Mouse (Mus musculus): ENCODE measurements at regions not wholly inside any gene's neighbourhood (a gene's known extent, or its start where the extent isn't known, plus 50 kb on each side); places are given as distances from the start of the nearest gene placed in this dataset.
A peak's percentile ranks its signal among the peaks of the same experiment; 100 is the strongest.

DNA sequence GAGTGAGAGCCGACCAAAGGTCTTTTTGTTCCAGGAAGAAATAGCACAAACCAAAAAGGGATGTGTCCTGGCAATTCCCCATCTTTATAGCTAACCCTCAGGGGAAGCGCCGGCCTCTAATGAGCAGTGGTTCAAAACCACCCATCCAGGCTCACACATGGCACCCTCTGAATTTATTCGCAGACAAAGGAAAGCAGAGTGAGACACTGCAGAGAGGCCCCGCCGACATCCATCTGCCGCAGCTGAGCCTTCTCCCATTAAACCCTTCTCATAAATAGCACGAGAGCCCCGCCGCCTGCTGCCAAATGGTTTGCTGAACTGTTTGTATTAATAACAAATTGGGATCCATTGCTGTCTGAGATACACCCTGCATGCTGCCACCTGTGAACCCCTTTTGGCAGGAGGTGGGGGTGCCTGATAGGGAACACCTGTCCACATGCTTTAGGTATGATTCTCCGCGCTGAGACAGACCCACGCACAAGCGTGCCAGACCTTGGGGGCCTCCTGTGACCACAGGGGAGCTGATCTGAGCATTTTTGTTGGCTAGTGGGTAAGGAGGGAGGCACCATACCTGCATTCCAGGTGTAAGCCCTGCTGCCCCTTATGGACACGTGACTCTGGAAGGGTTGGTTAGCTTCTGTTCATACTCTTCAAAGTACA is 422.6 kb upstream of the Castor2 start:
- peak; percentile 26 for DNase-seq

DNA sequence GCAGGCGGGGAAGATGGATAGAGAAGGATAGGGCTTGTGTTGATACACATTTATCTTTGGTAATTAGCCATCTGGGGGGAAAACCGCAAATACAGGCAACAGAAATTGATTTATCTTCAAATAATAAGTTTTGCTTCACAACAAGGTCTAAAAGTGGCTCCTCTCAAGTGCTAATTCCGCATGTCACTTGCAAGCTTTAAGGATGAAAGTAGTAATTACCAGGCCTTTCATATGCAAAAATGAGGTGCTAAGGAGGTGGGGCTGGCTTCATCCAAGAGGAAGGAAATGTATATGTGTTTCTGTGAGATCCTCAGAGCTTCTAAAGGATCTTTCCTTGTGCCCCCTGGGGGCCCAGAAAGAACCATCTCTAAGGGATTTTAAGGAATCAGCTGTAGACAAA is 423.9 kb upstream of the Castor2 start:
- DNase-seq: no peak

DNA sequence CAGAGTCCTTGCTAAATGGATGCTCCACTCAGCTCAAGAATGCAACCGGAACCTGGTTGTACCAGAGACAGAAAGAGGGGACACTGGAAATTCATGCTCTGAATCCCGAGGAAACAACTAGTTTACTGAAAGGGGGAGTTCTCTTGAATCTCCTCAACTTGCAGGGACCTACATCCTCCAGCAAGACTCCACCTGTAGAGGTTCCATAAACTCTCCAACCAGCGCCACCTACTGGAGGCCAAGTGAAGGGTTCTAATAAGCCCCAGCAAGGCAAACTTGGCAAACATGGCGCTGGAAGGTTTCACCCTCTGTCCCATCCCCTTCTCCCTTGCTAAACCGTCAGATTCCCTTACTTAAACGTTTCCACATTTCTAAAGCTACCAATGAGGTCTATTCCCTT is 433.0 kb upstream of the Castor2 start:
- peak; percentile 58 for DNase-seq

DNA sequence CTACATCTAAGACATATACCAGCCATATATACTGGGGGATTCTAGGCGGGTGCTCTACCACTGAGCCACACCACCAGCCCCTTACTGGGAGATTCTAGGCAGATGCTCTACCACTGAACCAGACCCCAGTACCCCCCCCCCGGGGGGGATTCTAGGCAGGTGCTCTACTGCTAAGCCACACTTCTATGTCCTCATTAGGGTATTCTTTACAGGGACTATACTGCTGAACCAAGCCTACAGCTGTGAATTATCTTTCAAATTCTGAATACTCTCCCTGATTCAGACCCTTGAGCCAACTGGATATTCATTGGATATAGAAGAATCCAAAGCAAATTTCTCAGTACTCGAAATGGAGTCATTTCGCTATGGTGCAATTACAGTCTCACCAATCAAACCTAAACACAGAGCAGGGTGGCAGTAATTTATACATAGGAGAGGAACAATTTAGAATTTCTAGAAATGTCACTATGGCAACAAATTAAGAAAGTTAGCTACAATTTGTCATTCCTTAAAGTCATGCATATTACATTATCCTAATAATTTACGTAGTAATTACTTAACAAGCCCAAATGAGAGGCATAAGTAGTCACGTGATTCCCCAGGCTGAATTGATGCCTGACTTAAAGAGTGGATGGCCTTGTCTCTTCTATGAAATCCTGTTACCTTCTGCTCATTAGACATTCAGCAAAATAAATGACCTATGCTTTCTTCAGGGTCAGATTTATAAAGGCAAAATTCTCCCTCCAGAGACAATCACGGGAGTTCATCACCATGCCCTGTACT is 436.8 kb upstream of the Castor2 start:
- no peak for DNase-seq

DNA sequence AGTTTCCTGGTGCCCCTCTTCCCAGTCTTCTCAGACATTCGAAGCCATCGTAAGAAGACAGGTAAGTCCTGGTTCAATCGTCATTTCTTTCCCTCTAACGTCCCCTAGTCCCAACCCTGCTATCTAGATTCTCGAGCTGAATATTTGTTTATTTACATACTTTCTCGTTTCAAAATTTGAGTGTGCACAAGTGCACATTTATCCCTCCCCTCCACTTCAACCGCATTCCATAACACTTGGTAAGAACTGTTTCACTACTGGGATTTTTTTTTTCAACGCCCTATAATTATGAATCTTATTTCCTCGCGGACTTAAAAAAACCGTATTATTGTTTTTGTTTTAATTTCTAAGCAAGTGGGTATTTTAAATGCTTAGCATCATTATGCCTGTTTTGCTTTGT is 439.2 kb upstream of the Castor2 start:
- no peak for DNase-seq

DNA sequence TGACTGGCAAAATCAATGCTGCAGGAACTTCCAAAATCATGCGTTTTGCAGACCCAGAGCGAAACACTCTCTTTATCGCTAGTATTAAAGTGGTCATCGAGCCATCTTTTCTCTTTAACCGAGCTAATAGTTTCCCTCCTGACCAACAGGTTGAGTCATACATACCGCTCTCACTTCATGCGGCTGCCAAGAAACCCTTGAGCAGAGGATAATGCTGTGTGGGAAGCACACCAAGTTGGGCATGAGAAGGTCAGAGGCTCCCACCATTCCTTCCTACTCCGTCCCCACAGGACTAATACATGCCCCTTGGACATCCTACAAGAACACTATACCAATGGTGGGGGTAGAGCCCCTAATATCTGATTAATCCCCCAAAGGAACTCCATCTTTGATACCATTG is 442.7 kb upstream of the Castor2 start:
- DNase-seq: no peak

DNA sequence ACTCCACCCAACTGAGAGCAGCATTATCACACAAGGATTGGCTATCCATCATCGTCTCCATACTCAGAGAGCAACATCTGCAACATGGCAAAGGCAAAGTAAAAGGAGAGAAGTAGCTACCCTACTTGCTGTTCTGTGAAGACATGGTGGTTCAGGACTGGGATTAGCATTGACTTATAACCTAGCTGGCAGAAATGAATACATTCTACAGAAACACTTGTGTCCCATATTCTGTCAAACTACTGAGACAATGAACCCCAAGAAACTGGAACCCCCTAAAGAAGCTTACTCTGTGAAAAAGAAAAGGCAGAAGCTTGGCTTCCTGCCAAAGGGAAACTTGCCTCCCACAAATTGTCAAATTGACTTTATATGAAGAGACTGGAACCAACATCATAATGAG is 446.1 kb upstream of the Castor2 start:
- DNase-seq: no peak

DNA sequence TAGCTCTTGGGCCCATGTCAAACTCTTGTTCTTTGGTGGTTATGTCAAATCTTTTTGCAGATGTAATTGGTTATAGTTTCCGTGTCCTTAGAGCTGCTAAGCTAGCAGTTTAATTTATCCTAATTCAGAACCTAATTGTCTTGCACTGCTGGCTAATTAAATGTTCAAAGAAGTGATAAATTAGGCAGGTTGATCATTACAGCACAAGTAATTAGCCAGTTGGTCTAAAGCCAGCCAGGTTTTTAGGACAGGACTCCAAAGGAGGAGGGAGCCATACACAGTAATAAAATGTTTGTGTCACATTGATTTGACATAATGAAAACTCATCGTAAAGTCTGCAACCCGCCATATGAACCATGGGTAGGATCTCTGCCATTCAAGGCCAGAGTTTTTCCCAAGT is 449.3 kb upstream of the Castor2 start:
- DNase-seq: no peak

DNA sequence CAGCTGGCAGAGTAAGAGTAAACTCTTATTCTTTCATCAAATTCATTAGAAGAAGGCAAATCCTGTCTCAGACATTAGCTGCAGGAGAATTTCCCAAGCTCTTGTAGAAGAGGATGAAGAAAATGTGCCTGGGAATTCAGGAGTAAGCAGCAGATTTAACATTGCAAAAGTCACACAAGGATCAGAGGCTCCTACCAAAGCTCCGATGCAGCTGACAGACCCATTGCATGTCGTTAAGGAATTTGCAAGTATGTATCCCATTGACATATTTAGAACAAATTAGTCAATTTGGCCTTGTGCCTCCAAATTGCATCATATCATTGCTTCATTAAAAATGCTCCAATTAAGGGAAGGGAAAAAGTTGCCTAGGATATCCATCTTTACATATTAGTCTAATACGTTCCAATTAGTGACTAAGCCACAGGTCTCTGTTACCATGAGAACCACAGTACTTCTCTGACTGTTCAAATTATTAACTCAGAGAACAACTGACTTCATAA is 453.8 kb upstream of the Castor2 start:
- no peak for DNase-seq

DNA sequence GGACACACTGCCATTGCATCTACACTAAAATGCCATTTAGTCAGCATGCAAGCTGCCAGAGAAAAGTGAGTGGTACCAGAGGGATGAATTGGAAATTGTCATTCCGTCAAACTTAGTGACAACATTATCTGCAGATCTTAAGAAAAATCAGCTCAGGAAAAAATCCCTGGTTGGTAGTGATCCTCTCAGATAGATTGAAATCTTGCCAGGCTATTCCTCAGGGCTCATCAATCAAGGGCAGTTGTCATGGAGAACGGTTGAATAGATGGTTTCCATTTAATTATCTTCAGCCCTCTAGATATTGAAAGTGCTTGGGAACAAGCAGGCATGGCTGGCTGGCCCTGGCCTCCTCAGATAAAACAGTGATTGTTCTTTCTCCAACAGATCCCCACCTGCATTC is 456.2 kb upstream of the Castor2 start:
- no peak for DNase-seq

DNA sequence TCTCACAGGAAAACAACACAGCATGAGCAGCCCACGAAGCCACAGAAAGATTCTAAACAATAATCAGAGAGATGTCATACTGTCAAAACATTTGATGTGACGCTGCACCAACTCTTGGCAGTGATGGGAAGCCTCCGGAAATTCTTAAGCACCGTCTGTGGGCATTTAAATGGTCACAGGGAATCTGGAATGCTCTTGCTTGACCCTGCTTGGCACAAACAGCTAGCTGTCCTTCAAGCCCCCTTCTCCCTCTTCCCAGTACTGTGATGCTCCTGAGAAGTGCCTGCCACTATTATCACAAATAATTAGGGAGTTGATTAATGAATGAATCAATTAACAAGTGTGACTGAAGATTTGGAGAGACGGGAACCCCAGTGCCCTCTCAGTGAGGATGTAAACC is 465.0 kb upstream of the Castor2 start:
- no peak for DNase-seq

DNA sequence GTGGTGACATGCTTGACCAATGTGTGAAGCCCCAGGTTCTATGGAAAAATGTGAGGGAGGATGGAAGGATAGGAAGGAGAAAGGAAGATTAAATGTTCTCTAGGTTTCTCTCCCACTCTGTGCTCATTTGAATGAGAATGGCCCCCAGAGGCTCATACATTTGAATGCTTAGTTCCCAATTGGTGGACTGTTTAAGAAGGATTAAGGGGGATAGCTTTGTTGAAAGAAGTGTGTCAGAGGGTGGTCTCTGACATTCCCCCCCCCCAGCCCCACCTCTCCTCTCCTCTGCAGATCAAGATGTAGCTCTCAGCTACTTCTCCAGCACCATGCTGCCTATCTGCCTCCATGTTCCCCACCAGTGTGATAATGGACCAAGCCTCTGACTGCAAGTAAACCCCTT is 467.7 kb upstream of the Castor2 start:
- DNase-seq: no peak

DNA sequence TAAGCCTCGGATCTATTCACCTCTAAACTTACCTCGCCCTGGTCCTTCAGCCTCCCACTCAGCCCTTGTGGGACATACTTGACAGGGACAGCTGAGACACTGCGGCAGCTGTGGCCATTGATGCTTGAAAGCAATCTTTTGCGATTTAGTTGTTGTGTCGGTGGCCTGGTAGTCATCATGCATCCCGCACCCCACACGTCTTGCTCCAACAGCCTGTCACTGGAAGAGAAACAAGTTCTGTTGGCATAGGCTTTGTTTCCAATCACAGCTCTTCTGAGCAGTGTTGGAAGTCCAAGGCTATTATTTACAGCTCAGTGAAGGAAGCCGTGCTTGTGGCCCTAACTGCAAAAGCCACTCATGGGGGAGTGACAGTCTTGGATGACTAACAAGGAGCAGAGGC is 480.2 kb upstream of the Castor2 start:
- no peak for DNase-seq

DNA sequence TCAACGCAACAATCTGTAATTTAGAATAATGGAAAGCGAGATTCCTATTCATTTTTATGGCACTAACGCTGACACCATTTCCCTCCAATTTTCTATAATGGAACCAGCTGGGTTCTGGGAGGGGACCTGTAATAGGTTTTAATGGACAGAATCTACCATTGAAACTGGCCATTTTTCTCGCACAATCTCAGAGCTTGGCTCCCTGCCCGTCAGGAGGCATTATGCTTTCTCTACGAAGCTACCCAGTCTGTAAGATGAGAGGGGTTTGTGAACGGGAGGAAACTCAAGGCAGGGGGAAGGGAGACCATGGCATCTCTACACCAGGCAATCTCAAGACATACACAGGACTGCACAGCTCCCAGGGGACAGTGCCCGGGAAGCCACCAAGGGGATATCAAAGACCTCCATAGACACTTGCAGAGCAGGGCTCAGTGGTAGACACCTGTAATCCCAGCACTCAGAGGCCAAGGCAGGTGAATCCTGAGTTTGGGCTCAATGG is 498.2 kb upstream of the Castor2 start:
- DNase-seq: no peak

DNA sequence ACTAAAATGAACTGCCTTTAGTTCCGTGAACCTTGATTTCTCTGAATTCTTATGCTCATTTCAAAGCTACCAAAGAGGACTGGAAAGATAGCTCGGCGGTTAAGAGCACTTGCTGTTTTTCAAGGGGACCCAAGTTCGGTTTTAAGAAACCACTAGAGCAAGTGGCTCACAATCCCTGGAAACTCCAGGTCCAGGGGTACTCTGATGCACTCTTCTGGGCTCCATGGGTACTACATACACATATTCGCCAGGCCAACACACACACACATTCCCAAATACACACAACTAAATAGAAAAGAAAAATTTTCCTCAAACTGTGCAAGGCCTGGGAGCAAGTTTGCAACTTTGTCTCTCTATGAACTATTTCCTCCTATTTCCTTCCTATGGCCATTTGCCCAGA is 498.9 kb upstream of the Castor2 start:
- peak; percentile 47 for DNase-seq

DNA sequence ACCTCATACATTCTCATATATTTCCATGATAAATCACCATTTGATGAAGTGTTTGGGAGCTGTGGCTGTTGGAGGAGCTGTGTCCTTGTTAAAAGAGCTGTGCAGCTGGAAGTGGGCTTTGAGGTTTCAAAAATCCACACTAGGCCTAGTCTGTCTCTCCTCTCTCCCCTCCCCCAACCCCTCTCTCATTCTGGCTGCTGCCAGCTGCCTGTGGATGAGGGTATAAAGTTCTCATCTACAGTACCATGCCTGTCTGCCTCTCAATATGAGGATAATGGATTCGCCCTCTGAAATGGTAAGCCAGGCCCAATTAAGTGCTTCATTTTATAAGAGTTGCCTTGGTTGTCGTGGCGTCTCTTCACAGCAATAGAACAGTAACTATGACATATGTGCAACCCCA is 501.4 kb upstream of the Castor2 start:
- no peak for DNase-seq

DNA sequence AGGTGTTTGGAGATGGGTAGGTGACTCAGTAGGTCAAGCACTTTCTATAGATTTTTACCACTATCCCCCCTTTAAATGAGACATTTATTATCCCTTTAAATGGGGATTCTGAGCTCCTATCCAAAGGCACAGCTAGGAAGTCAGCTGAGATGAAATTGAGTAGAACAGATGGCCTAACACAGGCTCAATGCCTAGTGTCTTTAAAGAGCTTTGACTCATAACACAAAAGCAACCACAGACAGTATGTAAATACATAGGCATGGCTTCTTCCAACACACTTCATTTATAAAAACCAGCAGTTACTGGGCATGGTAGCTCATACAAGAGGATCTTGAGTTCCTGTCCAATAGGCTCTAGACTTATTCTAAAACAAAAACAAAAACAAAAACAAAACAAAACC is 513.0 kb upstream of the Castor2 start:
- no peak for DNase-seq

DNA sequence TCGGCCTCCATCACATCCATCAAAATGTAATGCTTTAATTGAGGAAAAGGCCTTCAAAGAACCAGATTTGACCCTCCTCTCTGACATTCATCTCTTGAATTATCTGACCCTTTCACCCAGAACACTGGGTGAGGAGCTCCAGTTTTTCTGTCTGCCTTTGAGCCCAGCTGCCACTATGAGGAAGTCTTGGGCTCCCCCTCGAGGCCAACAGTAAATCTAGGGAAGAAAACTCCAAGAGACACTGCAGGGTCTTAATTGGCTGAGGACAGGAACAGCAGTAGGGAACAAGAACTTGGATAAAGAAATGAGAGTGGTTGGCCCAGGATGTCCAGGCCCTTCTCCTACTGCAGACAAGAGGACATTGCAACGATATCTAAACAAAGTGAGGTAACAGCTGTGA is 514.3 kb upstream of the Castor2 start:
- peak; percentile 79 for DNase-seq

DNA sequence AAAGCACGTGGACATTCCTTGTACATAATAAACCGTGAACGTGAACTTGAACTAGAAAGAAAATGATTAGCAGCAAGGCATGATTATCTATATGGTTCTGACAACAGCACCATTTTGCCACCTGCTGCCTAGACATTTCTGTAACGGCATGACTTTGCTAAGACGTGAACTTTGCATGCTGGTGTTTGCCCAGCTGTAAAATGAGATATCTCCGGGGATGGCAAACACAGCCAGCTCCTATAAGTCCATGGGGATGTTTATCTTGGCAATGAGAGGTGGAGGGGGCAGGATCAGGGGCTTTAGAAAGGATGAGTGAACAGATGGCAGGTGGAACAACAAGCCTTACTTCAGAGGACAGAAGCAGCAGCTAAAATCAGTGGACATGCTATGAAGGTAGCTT is 522.9 kb upstream of the Castor2 start:
- DNase-seq: no peak

DNA sequence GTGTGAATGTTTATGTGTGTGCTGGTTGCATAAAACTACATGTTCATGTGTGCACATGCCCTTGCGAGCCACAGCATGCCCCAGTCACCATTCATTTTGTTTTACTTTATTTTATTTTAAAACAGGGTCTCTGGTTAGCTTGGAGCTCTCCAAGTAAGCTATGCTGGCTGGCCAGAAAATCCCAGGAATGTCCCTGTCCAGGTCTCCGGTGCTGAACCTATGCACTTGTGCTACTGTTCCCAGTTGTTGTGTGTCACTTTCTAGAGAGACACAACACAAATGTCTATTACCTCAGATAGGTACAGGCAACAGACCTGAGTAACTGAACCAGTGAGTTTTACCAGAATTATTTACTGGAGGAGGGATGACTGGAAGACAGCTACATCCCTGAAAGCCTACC is 530.4 kb upstream of the Castor2 start:
- DNase-seq: peak; percentile 50

DNA sequence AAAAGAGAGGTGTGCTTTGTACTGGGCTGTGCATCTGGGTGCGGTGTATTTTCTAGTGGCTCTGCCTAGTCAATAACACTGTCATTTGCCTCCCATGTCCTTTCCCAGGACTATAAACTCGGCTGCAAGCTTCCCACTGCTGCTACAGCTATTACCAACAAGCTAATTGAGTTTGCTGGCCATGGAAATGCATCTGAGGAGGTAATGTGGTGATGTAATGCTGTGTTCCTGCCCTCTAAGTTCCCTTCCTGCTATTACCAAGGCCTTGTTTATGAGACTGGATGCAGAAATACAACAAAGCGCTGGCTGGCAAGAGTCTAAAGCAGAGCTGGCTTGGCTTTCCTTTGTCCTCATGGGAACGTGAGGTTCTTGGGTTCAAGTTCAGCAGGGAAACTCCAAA is 533.0 kb upstream of the Castor2 start:
- no peak for DNase-seq

DNA sequence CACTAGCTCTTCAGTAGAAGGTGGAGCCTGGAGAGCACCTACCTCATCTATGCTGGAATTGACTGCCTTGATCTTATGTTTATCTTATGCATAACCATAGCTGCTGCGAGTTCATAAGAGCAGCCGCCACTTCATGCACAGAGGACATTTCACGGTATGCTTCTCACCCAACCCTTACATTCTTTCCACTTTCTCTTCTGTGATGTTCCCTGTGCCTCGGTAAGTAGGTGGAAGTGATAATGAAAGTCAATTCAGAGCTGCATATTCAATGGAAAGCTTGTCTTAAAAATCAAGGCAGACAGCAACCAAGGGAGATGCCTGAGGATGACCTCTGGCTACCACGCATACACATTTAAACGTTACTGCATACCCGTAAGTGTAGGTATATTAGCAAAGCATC is 548.9 kb upstream of the Castor2 start:
- no peak for DNase-seq

DNA sequence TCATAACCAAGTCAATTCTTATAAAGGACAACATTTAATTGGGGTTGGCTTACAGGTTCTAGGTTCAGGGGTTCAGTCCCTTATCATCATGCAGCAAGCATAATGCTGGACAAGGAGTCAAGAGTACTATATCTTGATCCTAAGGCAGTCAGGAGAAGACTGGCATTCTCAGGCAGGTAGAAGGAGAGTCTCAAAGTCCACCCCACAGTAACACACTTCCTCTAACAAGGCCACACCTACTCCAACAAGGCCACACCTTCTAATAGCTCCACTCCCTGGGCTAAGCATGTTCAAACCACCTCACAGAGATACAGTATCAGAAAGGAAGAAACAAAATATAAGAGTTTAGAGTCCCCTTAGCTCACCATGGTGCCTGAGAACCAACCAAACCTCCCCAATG is 557.3 kb upstream of the Castor2 start:
- no peak for DNase-seq

DNA sequence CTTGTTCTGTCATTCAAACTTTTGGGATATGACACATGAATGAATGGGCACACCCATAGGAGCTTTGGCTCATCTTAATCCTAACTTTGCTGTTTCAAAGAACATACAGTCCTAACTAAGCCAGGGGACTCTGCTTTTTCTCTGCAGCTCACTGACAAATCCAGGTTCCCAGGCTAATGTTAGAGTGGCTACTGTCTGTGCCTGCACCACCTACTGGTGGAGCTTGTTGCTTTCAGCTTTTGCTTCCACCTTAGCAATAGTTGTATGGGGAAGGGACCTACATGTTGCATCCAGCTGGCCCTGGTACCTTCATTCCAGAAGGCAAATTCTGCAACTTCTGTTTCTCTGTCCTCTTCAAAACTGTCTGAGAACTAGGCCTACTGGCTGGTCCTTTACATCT is 566.8 kb upstream of the Castor2 start:
- peak; percentile 44 for DNase-seq

DNA sequence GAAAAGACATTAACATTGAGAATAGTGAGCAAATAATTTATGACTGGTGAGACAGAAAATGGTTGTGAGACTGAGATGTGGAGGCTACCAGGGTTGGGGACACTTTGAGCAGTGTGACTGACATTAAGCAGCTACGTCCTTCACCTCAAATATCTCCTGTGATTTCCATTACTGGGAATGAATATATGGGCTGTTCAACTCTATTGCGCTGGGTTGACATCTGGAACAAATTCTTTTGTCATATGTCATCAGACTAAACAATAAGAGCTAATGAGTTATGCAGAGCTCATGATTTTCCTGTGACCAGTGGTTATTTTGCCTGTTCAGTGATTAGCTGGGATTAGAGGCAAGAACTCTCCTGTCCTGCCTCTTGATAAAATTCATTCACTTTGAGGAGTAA is 593.9 kb upstream of the Castor2 start:
- peak; percentile 21 for DNase-seq
